Mouse (Mus musculus) liver, embryonic 13.5 days (tissue): Measurements from ENCODE around the gene Coil. TPM values are rescaled to one million over a fixed set of nuclear protein-coding genes. Genes with fewer than 3 reads are reported as not detected.

Experiments used
- ATAC-seq: fragments of 200-750 bp; cut with Nextera tagmentation; 2 replicates; pipeline ENCODE4 v1.8.0; 2017; ENCODE audit warnings: low read depth, mild to moderate bottlenecking, moderate number of reproducible peaks, moderate library complexity
- DNase-seq: peaks from one replicate; pipeline ENCODE4 v3.0.0; 2022
- H3K27ac ChIP-seq: fragments of 300-500 bp; sonication (generic); 2 replicates; pipeline ENCODE4 v1.5.1; 2015; ENCODE audit warnings: moderate library complexity, mild to moderate bottlenecking, inconsistent platforms
- H3K27me3 ChIP-seq: fragments of 300-500 bp; sonication (generic); 2 replicates; pipeline ENCODE4 v1.6.1; 2015; ENCODE audit warnings: mild to moderate bottlenecking, inconsistent platforms
- H3K36me3 ChIP-seq: fragments of 300-500 bp; sonication (generic); 2 replicates; pipeline ENCODE4 v1.6.1; 2015; ENCODE audit warnings: mild to moderate bottlenecking, inconsistent platforms
- H3K4me1 ChIP-seq: fragments of 300-500 bp; sonication (generic); replicated peaks from 2 replicates; pipeline ENCODE4 v1.6.1; 2015; ENCODE audit warnings: inconsistent platforms
- H3K4me2 ChIP-seq: fragments of 300-500 bp; sonication (generic); 2 replicates; pipeline ENCODE4 v1.6.1; 2015; ENCODE audit warnings: inconsistent platforms, mild to moderate bottlenecking, moderate library complexity
- H3K4me3 ChIP-seq: fragments of 300-500 bp; sonication (generic); replicated peaks from 2 replicates; pipeline ENCODE4 v1.5.1; 2015; ENCODE audit warnings: mild to moderate bottlenecking, inconsistent platforms
- H3K9ac ChIP-seq: fragments of 300-500 bp; sonication (generic); 2 replicates; pipeline ENCODE4 v1.6.1; 2015; ENCODE audit warnings: mild to moderate bottlenecking, inconsistent platforms
- H3K9me3 ChIP-seq: fragments of 300-500 bp; sonication (generic); replicated peaks from 2 replicates; pipeline ENCODE4 v1.6.1; 2016; ENCODE audit warnings: inconsistent platforms
- WGBS: fragments of 180-500 bp; shearing (Covaris S2); methylation state at CpG from one replicate; pipeline ENCODE4 v1.1.7; 2015; ENCODE audit not compliant: insufficient replicate concordance; 5-methylcytosine and 5-hydroxymethylcytosine counted together
- polyA plus RNA-seq: library from polyadenylated mRNA; unstranded; fragments of >200 nt; fragmentation: Nextera tagmentation; extraction: Ambion mirVana; gene quantifications from 2 replicates; pipeline ENCODE4 v1.2.1, GENCODE M21; 2015

The Coil gene
- polyA plus RNA-seq, 1 experiment from 2014 or later = 5.6 TPM

DNA sequence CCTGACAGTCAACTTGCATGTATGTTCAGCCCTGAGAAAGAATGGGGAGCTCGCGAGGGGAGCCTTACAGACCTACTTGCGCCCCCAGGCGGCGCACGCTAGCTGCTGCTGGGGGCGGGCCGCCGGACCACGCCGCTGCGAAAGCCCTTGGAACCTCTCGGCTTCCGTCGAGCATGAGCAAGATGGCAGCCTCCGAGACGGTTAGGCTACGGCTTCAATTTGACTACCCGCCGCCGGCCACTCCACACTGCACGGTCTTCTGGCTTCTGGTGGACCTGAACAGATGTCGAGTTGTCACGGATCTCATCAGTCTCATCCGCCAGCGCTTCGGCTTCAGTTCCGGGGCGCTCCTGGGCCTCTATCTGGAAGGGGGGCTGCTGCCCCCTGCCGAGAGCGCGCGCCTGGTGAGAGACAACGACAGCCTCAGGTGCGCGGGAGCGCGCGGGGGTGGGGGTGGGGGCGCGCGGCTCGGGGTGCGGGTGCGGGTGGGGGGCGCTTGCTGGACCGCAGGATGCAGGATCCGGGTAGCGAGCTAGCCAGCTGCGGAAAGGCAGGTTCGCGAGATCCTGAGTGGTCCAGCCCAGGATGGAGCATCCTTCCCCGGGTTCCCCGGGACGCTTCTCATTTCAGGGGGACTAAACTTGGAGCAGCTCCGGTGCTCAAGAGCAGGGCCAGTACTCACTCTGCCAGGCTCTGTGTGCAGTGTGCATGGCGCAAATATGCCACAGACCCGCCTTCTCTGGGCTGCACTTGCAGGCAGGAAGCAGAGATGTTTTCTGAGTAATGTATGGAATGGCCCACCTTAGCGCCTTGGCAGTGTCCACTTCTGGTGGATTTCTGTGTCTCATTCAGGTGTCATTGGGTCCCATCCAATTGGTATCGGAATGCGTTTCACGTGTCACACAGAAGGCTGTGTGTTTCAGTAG lies 4.0 kb downstream of the Coil start:
- ATAC-seq (peak; percentile 81), DNase-seq (peak; percentile 84)
- no peaks in the 10 kb centered on the region for H3K9me3 ChIP-seq
- no peaks in the 10 kb centered on the region for H3K36me3 ChIP-seq
- peak overlapping the region; percentile 76 for H3K9ac ChIP-seq
- H3K27me3 ChIP-seq = no peaks in the 10 kb centered on the region
- WGBS = 1% methylated on average over 62 of the region's 62 CpGs
- H3K4me1 ChIP-seq = peaks cover 9% of the 10 kb centered on the region
- peak overlapping the region; percentile 65; the same call in 1 of the 2 replicates for H3K27ac ChIP-seq
- H3K4me2 ChIP-seq = peak overlapping the region; percentile 81
- H3K4me3 ChIP-seq = peak overlapping the region; percentile 72

DNA sequence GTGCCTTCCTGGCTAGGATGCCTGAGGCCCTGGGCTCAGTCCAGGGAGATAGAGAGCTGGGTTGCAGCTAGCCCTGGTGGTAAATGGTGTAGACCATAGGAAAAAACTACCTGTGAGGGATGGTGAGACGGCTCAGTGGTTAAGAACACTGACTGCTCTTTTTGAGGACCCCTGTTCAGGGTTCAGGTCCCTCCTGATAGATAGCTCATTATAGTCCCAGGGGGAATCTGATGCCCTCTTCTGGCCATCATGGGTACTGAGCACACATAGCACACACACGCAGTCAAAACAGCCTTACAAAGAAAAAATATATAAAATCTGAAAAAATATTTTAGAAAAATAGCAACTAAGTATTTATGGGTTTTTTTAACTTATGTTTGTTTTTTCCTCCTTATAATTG lies 6.3 kb downstream of the Coil start:
- no peak overlapping the region for H3K4me2 ChIP-seq
- H3K27me3 ChIP-seq = no peaks in the 10 kb centered on the region
- no peaks in the 10 kb centered on the region for H3K9me3 ChIP-seq
- peaks cover 2% of the 10 kb centered on the region for H3K36me3 ChIP-seq
- H3K4me1 ChIP-seq = peaks cover 9% of the 10 kb centered on the region
- WGBS = 92% methylated on average over 2 of the region's 2 CpGs
- H3K9ac ChIP-seq = no peak overlapping the region
- no peak overlapping the region for H3K27ac ChIP-seq
- no peak for ATAC-seq
- H3K4me3 ChIP-seq = no peak overlapping the region
- DNase-seq = no peak

DNA sequence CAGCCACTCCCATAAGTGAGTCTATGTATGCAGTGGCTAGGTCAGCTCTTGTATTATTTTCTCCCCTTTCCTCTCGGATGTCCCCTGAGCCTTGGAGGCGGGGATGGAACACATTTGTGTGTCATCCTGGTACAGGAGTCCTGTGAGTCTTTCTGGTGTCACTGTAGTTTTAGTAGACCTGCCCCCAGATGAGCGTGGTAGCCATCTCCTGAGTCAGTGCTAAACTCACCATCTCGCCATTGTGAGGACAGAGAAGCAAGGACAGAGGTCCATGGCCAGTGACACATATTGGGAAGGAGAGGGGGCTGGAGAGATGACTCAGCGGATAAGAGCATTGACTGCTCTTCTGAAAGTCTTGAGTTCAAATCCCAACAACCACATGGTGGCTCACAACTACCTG lies 7.1 kb downstream of the Coil start:
- no peak overlapping the region for H3K4me3 ChIP-seq
- WGBS = 78% methylated on average over 5 of the region's 5 CpGs
- H3K4me2 ChIP-seq = no peak overlapping the region
- peaks cover 18% of the 10 kb centered on the region for H3K4me1 ChIP-seq
- DNase-seq = no peak
- H3K27me3 ChIP-seq = no peaks in the 10 kb centered on the region
- no peak for ATAC-seq
- peaks cover 10% of the 10 kb centered on the region for H3K36me3 ChIP-seq
- H3K9me3 ChIP-seq = no peaks in the 10 kb centered on the region
- H3K9ac ChIP-seq = no peak overlapping the region
- no peak overlapping the region for H3K27ac ChIP-seq

DNA sequence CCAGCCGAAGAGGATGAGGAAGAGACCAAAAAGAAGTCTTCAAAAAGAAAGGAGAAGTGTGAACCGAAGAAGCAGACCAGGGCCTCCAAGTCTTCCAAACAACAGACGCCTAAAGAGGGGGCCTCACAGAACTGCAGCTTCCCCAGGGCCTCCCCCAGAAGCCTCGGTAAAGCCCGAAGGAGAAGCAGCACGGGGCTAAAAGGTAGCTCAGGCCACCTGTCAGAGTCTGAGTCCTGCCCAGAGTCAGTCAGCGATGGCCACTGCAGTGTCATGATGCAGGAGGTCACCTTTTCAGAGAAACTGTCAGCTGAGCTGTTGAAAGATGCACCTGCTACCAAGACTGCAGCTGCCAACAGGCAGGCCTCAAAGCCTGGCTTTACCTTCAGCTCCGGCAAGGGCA lies 11.3 kb downstream of the Coil start:
- ATAC-seq = no peak
- Histone ChIP-seq H3K9ac (no peak overlapping the region), H3K27ac (no peak overlapping the region), H3K9me3 (no peaks in the 10 kb centered on the region), H3K4me1 (peaks cover 13% of the 10 kb centered on the region), H3K4me3 (no peak overlapping the region), H3K4me2 (no peak overlapping the region), H3K36me3 (peaks cover 31% of the 10 kb centered on the region), H3K27me3 (no peaks in the 10 kb centered on the region)
- no peak for DNase-seq
- 57% methylated on average over 8 of the region's 8 CpGs for WGBS

DNA sequence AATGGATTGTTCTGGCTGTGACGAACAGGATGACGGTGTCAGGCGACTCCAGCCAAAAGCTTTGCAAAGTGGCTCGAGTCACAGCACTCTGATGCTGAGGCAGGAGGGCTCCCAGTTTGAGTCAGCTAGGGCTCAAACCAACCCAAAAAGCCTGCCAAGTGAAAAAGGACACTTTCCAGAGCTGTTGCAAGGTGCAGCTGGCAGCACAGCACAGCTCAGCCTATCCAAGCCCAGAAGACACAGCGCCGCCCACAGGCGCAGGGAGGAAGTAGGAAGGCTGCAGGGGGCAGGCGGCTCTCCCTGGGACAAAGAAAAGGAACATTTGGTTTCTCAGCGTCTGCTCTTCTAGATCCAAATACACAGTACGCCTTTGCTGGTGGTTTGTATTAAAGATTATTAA lies 16.6 kb downstream of the Coil start:
- Histone ChIP-seq H3K4me1 (peaks cover 13% of the 10 kb centered on the region), H3K4me2 (no peak overlapping the region), H3K9ac (no peak overlapping the region), H3K27me3 (no peaks in the 10 kb centered on the region), H3K4me3 (no peak overlapping the region), H3K36me3 (peaks cover 40% of the 10 kb centered on the region), H3K27ac (no peak overlapping the region), H3K9me3 (no peaks in the 10 kb centered on the region)
- 81% methylated on average over 10 of the region's 10 CpGs for WGBS
- ATAC-seq = no peak
- DNase-seq = no peak

DNA sequence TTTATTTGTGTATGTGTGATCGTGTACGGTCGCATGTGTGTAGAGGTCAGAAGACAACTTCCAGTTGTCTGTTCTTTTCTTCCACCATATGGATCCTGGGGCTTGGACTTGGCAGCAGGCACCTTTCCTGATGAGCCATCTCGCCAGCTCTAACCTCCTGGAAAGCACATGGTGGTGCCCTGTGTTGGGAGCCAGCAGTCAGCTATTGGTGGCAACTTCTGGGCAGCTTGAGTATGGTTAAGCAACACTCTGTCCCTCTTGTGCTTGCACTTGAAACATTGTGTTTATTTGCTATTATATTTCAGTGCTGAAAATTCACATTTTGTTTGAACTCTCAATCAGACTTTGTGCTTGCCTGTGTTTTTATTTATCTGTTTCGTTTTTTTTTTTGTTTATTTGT lies 18.9 kb downstream of the Coil start:
- Histone ChIP-seq H3K9me3 (no peaks in the 10 kb centered on the region), H3K27ac (no peak overlapping the region), H3K9ac (no peak overlapping the region), H3K4me3 (no peak overlapping the region), H3K4me1 (peaks cover 6% of the 10 kb centered on the region; the same call in 1 of the 2 replicates), H3K27me3 (no peaks in the 10 kb centered on the region), H3K4me2 (no peak overlapping the region), H3K36me3 (peaks cover 27% of the 10 kb centered on the region)
- DNase-seq (no peak), ATAC-seq (no peak)
- 66% methylated on average over 5 of the region's 5 CpGs for WGBS

DNA sequence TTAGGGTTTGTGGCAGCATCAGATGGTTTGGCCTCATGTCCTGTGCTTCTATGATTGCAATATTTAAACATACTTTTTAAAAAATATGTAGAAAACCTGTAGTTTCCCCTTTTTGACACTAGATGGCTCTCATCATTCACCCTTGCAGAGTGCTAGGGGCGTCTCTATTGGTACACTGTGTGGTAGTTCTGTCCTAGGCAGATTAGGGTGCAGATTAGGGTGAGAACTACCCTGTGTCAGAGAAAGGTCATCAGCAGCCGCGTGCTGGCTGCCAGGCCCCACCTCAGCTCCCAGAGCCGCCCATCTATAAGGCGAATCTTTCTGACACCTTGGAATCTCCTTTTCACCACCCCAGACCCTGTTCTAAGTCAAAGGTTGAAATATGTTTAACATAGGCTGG lies 19.5 kb downstream of the Coil start:
- Histone ChIP-seq H3K27me3 (no peaks in the 10 kb centered on the region), H3K9me3 (no peaks in the 10 kb centered on the region), H3K4me2 (no peak overlapping the region), H3K4me3 (no peak overlapping the region), H3K4me1 (peaks cover 10% of the 10 kb centered on the region; the same call in 1 of the 2 replicates), H3K27ac (no peak overlapping the region; the same call in 1 of the 2 replicates), H3K36me3 (peaks cover 22% of the 10 kb centered on the region), H3K9ac (no peak overlapping the region)
- peak; percentile 35 for DNase-seq
- ATAC-seq = peak; percentile 89
- 29% methylated on average over 5 of the region's 5 CpGs for WGBS

DNA sequence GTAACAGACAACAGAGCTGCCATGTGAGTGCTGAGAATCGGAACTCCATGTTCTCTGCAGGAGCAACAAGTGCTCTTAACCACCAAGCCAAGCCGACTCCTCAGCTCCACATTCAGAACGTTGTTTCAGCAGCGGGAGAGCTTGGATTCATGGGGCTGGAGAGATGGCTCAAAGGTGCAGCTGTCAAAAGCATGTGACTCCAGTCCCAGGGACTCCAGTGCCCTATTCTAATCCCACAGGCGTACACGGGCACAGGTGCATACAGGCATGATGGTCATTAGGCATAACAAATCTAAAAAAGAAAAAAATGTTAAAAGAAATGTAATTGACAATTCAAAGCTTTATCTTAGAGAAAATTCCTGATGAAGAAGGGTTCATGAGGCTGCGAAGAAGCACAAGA lies 23.1 kb downstream of the Coil start:
- no peak overlapping the region for H3K9ac ChIP-seq
- H3K36me3 ChIP-seq = peaks cover 8% of the 10 kb centered on the region; the same call in 1 of the 2 replicates
- H3K9me3 ChIP-seq = no peaks in the 10 kb centered on the region
- no peak overlapping the region for H3K27ac ChIP-seq
- H3K4me3 ChIP-seq = no peak overlapping the region
- DNase-seq (no peak), ATAC-seq (no peak)
- H3K4me2 ChIP-seq = no peak overlapping the region
- peaks cover 31% of the 10 kb centered on the region for H3K4me1 ChIP-seq
- WGBS = 49% methylated on average over 7 of the region's 7 CpGs
- no peaks in the 10 kb centered on the region for H3K27me3 ChIP-seq

DNA sequence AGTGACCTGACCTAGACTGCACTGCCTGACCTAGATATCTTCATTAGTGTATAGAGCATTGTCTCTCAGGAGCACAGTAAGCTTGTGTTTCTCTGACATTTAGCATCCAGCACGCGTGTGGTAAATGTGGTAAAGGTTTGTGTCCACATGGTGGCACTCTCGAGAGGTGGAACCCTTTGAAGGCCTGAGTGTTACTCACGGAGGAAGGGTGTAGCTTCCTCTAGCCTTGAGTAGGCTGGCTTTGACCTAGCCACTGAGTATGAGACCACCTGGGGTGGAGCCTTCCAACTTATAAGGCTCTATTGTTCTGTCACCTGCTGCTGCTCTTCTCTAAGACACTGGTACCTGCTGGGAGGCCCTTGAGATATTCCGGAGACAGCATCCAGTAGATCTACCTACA lies 23.6 kb downstream of the Coil start:
- ATAC-seq (peak; percentile 44; the same call in 1 of the 2 replicates), DNase-seq (peak; percentile 48)
- Histone ChIP-seq H3K9me3 (no peaks in the 10 kb centered on the region), H3K4me3 (no peak overlapping the region), H3K4me2 (no peak overlapping the region), H3K9ac (no peak overlapping the region), H3K27ac (no peak overlapping the region), H3K27me3 (no peaks in the 10 kb centered on the region), H3K36me3 (peaks cover 8% of the 10 kb centered on the region; the same call in 1 of the 2 replicates), H3K4me1 (peaks cover 34% of the 10 kb centered on the region)
- WGBS = 16% methylated on average over 5 of the region's 5 CpGs

DNA sequence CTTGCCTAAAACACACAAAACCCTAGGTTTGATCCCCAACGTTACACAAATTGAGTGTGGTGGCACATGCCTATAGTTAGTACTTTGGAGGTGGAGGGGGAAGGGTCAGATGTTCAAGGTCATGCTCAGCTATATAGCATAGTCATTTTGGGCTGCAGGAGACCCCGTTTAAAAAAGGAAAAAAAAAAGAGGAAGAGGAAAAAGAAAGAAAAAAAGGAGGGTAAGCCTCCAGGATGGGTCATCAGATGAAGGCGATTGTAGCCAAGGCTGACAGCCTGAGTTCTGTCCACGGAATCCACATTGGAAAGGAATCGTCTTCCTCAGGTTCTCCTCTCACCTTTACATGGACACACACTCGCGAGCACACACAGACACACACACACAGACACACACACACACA lies 24.4 kb downstream of the Coil start:
- no peak for ATAC-seq
- H3K4me2 ChIP-seq = no peak overlapping the region

DNA sequence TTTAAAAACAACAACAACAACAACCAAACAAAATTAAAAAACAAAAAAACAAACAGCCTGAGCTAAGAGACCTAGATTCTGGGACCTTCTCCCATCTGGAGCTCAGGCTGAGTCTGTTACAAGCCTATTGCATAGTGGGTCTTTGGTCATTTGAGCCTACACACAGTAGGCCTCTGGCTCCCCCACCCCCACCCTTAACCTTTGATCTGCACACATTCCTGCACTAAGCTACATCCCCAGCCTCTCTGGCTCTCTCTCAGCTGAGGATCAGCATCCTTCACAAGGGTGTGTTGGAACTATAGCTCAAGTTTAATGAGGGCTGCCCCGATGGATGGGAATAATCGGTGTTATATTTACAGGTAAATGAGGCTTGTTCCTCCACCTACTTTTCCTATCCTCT lies 25.6 kb downstream of the Coil start:
- Histone ChIP-seq H3K36me3 (peaks cover 7% of the 10 kb centered on the region), H3K9me3 (no peaks in the 10 kb centered on the region), H3K9ac (no peak overlapping the region), H3K4me2 (no peak overlapping the region), H3K4me3 (no peak overlapping the region), H3K27ac (no peak overlapping the region), H3K27me3 (no peaks in the 10 kb centered on the region), H3K4me1 (peaks cover 43% of the 10 kb centered on the region)
- ATAC-seq (no peak), DNase-seq (no peak)
- WGBS = 82% methylated on average over 2 of the region's 2 CpGs

More for the DNA sequence above, 24.4 kb downstream of the Coil start:
- 65% methylated on average over 7 of the region's 7 CpGs for WGBS
- no peak overlapping the region for H3K9ac ChIP-seq
- H3K4me3 ChIP-seq = no peak overlapping the region
- no peaks in the 10 kb centered on the region for H3K27me3 ChIP-seq
- no peak overlapping the region for H3K27ac ChIP-seq
- DNase-seq = no peak
- H3K36me3 ChIP-seq = peaks cover 8% of the 10 kb centered on the region; the same call in 1 of the 2 replicates
- H3K4me1 ChIP-seq = peaks cover 38% of the 10 kb centered on the region
- H3K9me3 ChIP-seq = no peaks in the 10 kb centered on the region

DNA sequence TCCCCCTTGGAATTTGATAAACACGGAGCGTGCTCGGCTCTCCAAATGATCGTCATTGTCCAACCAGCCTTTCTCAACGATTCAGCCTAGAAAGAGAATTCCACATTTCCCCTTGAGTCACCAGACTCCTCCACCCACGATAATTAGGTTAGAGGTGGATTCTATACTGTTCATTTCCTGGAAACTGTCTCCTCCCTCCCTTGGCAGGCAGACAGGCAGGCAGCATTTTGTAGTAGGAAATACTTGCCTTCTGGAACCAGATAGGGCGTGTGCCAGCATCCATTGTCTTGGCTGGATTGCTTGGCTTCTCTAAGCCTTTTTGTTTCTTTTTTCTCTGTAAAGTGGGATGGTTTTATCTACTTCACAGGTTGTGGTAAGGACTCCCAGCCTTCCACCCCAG lies 26.4 kb downstream of the Coil start:
- DNase-seq (no peak), ATAC-seq (no peak)
- no peak overlapping the region for H3K4me3 ChIP-seq
- H3K4me1 ChIP-seq = peaks cover 51% of the 10 kb centered on the region
- no peaks in the 10 kb centered on the region for H3K9me3 ChIP-seq
- no peak overlapping the region for H3K9ac ChIP-seq
- no peaks in the 10 kb centered on the region for H3K27me3 ChIP-seq
- WGBS = 48% methylated on average over 7 of the region's 7 CpGs
- H3K27ac ChIP-seq = no peak overlapping the region
- H3K36me3 ChIP-seq = peaks cover 3% of the 10 kb centered on the region
- H3K4me2 ChIP-seq = no peak overlapping the region
